Mouse (Mus musculus) brain, adult 2 months (tissue): ENCODE results near the gene Slc22a18.

Source experiments
- DNase-seq: peaks from one replicate; pipeline ENCODE4 v3.0.0; 2011; ENCODE audit warnings: low read depth, low spot score

Gene Slc22a18

GRCm38 (mm10) chr7:143462516-143462915 lies 11.0 kb upstream of the Slc22a18 start:
- DNase-seq, result no peak

DNA sequence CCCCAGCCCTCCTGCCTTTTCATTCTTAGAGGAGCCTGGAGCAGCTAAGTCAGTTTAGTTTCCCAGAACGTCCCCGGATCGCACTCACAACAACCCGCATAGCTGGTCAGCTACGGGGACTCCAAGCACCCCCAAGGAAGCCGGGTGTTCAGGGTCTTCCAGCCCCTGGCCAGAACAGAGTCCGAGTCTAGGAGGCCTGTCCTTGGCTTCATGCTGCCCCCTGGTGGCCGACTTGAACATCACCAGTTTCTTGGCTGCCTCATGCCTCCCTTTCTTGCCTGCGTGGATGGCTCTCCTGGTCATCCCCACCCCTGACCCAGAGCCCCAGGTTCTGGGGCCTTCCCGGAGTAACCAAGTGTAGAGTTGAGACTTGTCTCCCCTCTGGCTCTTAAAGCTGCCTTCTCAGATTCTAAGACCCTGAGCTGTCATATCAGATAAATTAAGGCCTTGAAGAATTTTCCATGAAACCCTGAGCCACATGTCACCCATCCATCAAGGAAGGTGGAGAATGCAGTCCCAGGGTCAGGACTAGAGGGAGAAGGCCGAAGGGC lies 9.6 kb upstream of the Slc22a18 start:
- DNase-seq, result peak; percentile 77

DNA sequence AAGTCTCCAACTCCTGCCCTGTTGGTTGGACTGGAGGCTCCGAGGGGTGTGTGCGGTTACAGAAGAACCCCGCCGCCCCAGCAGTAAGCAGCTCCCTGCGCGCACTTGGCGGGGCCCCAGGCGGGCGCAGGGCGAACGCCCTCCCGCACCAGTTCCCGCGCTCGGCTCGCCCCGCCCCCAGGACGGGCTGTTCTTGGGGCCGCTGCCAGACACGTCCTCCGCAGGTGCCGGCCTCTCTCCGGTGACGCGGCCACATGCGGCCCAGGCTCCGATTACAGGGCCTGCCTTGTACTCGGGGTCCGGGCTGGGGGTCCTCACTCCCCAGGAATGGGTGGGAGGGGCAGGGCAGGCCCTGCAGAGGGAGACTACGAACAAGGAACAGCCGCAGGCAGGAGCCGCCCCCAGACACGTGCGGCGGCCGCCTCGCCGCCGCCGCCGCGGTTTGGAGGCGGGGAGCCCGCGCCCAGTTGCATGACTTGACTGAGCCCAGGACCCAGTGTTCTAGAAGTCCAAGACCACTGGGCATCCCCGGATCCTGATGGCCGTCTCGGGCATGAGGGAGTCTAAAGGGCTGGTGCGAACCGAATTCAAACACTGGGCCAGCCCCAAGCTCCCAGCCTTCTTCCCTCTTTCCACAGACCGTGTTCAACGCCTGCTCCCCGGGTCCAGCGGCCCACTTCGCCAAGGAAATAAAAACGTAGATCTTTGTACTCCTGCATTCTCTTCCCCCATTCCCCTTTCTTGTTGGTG lies 8.6 kb upstream of the Slc22a18 start:
- DNase-seq, result no peak

DNA sequence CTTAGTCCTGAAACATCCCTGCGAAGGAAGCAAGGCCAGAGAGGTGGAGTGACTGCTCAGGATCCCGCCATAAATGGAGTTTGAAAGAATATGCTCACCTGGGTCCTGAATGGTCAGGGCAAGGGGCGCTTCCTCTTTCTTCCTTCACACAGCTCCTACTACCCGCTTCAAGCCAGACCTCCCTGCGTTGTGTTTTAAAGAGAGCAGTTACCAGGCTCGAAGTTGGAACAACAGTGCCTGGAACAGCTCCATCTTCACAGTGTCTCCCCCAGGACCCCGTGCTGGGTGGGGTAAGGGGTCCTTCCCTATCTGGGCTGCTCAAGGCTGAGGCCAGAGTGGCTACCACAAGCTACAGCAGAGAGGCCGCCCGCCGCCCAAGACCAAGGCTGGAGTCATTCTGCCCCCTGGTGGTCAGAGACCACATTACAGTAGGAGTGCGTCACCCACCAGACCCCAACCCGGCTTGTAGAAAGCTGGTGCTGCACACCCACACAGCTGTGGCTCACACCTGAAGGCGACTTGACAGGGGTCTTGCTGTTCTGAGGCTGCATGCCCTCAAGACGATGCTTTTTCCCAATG lies 7.3 kb upstream of the Slc22a18 start:
- peak; percentile 61 for DNase-seq

- DNase-seq, result no peak
Measured at GRCm38 (mm10) chr7:143467714-143468113, 5.8 kb upstream of the Slc22a18 start.

GRCm38 (mm10) chr7:143469946-143470345 lies 3.6 kb upstream of the Slc22a18 start:
- peak; percentile 81 for DNase-seq

GRCm38 (mm10) chr7:143474811-143475210 lies 1.3 kb downstream of the Slc22a18 start:
- no peak for DNase-seq

- no peak for DNase-seq
Measured at GRCm38 (mm10) chr7:143475876-143476275, 2.3 kb downstream of the Slc22a18 start.

GRCm38 (mm10) chr7:143476702-143477335 lies 3.3 kb downstream of the Slc22a18 start:
- DNase-seq, result no peak

DNA sequence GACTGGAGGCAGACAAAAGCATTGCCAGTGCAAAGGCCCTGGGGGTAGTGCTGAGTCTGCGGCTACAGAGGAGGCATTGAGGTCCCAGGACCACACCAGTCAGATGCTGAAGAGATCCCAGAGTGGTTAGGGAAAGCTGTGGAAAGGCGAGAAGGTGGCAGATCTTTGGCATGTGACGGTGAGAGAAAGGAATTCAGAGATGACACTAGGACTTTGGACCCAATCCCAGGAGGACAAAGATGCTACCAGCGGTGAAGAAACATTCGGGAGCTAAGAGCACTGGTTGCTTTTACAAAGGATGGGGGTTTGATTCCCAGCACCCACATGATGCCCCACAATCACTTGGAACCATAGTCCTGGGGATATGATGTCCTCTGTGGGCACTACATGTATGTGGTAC lies 4.3 kb downstream of the Slc22a18 start:
- DNase-seq, result no peak

- peak; percentile 62 for DNase-seq
Measured at GRCm38 (mm10) chr7:143480498-143480897, 7.0 kb downstream of the Slc22a18 start.

DNA sequence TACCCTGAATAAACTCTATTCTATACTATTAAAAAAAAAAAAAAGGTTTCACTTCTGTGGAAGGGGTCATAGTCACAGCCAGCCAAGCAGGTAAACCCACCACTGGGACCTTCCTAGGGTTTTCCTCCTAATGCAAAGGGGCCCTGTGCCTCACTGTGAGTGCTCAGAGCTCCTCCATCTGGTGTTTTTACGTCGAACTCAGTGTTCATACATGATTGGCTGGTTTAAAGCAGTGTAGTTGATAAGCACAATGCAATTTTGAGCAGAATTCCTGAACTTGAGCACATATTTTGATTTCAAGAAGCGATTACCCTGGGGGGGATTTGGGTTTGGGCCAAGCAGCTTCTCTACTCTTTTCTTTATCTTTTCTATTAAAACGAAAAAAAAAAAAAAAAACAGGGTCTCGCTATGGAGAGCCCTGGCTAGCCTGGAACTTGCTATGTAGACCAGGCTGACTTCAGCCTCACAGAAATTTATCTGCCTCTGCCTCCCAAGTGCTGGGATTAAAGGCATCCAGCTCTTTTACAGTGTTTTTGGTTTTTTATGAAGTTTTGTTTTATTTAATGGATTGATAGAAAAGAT lies 8.4 kb downstream of the Slc22a18 start:
- DNase-seq, result no peak

DNA sequence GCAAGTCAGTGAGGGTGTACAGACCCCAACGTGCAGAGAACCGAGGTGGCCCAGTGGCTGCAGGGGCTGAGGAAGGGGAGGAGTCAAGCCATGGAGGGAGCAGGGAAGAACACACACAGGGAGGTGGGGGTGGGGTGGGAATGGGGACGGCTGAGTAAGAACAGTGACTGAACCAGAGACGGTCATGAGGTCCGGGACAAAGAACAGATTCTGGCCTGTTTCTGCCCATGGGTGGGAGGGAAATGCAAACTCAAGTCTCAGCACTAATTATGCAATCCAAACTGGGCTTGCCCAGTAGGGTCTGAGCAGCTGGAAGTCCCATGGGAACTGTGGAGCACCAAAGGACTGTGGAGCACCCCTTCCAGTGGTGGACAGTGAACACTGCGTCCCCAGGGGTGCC lies 9.0 kb downstream of the Slc22a18 start:
- no peak for DNase-seq

- no peak for DNase-seq
Measured at GRCm38 (mm10) chr7:143489735-143490134, 16.2 kb downstream of the Slc22a18 start.

- DNase-seq, result no peak
Measured at GRCm38 (mm10) chr7:143493616-143494126, 20.1 kb downstream of the Slc22a18 start.

- DNase-seq, result no peak
Measured at GRCm38 (mm10) chr7:143495104-143495961, 21.8 kb downstream of the Slc22a18 start.

- no peak for DNase-seq
Measured at GRCm38 (mm10) chr7:143498584-143498983, 25.0 kb downstream of the Slc22a18 start.

GRCm38 (mm10) chr7:143500912-143501311 lies 27.4 kb downstream of the Slc22a18 start:
- no peak for DNase-seq

GRCm38 (mm10) chr7:143501643-143502417 lies 28.3 kb downstream of the Slc22a18 start:
- peak; percentile 35 for DNase-seq
